Mouse (Mus musculus): ENCODE measurements around the gene Hba-x. TPM values are rescaled to one million over a fixed set of nuclear protein-coding genes. Genes with fewer than 3 reads are reported as not detected.
"Not testable (repeated sequence)": the region's sequence is repeated elsewhere in the genome, so short reads cannot be mapped to it uniquely, and the experiment has no call there.

Gene Hba-x
- polyA plus RNA-seq, 1 experiment from 2014 or later, result 3.2 TPM

DNA sequence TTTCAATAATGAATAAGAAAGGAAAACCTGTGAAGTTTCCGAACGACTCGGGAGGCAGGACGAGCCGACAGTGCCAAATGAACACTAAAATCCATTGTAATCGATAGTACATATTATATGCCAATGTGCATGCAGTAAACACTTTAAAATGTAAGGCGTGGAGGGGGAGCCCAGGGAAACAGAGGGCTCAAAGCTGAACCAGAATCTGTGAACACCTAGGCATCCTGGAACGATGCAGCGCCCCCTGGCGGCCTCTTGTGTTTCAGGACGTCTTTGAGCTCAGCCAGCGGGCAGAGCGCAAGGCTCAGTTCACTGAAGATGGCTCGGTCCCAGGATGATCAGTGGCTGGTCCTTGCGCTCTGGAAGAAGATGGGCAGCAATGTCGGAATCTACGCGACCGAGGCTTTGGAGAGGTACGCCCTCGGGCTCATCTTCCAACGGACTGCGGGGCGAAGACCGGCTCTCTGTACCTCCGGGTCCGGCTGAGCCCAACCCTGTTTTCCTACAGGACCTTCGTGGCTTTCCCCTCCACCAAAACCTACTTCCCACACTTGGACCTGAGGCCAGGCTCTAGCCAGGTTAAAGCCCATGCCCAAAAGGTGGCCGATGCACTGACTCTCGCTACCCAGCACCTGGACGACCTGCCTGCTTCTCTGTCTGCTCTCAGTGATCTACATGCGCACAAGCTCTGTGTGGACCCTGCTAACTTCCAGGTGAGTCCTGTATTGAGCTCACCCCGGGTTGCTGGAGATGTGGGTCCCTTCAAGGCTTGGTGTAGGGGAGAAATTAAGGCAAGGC, 10.7 kb downstream of the Hba-x start, which contains the start of gene Hbq1b:
TSS of gene Hbq1b (plus strand) at position 271 of the 798 bp plus-strand sequence.
- H3K27ac ChIP-seq (ENCODE audit: low read length); H3K27me3 ChIP-seq (ENCODE audit: control insufficient read depth, insufficient read depth, low read depth, low read length); H3K36me3 ChIP-seq (ENCODE audit: control insufficient read depth, insufficient read depth, low read length); H3K9me3 ChIP-seq (replicated peaks; ENCODE audit: control insufficient read depth, low read length, poor library complexity, severe bottlenecking); H3K4me1 ChIP-seq (ENCODE audit: control insufficient read depth, insufficient read depth, low read length): not testable (repeated sequence)
- Histone ChIP-seq H3K4me2 (ENCODE audit: low read length) (peak within 1 kb of the TSS; percentile 56), H3K9ac (ENCODE audit: low read depth, low read length) (0 out of 2 replicates have a peak within 1 kb of the TSS, but pooled peaks have one; percentile 41), H3K4me3 (ENCODE audit: low read depth, low read length) (peak within 1 kb of the TSS; percentile 34)
- ATAC-seq, result peak; percentile 86
- WGBS, result 22% methylated on average over 30 of the region's 33 CpGs

DNA sequence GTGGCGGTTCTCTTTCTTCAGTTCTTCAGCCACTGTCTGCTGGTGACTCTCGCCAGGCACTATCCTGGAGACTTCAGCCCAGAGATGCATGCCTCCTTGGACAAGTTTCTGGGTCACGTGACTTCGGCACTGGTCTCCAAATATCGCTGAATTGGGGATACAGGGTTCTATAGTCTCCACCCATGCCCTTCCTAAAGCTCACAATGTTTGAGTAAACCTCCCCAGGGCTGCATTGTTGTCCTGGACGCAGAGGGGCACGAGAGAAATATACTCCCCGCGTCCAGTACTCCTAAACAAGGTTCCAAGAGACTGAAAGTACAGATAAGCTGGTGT, 11.3 kb downstream of the Hba-x start:
- no peaks in the 10 kb centered on the region for H3K9me3 ChIP-seq (replicated peaks; ENCODE audit: control insufficient read depth, low read length, poor library complexity, severe bottlenecking)
- H3K36me3 ChIP-seq (ENCODE audit: control insufficient read depth, insufficient read depth, low read length), result no peaks in the 10 kb centered on the region
- ATAC-seq, result no peak
- H3K9ac ChIP-seq (ENCODE audit: low read depth, low read length), result no peak overlapping the region
- peak overlapping the region; percentile 56; the same call in 1 of the 2 replicates for H3K4me2 ChIP-seq (ENCODE audit: low read length)
- H3K27me3 ChIP-seq (ENCODE audit: control insufficient read depth, insufficient read depth, low read depth, low read length), result no peaks in the 10 kb centered on the region
- H3K27ac ChIP-seq (ENCODE audit: low read length), result no peak overlapping the region
- no peak overlapping the region; the same call in 1 of the 2 replicates for H3K4me3 ChIP-seq (ENCODE audit: low read depth, low read length)
- no peaks in the 10 kb centered on the region for H3K4me1 ChIP-seq (ENCODE audit: control insufficient read depth, insufficient read depth, low read length)
- WGBS, result 72% methylated on average over 9 of the region's 9 CpGs

DNA sequence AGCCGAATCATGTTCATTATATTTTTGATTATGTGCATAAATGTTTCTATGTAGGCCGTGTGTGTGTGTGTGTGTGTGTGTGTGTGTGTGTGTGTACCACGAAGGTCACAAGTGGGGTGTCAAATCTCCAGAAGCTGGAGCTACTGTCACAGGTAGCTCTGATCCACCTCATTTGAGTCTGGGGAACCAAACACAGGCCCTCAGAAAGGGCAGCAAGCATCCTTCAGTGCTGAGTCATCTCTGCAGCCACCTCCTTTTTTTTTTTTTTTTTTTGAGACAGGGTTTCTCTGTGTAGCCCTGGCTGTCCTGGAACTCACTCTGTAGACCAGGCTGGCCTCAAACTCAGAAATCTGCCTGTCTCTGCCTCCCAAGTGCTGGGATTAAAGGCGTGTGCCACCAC, 16.6 kb downstream of the Hba-x start:
- not testable (repeated sequence) for H3K27me3 ChIP-seq (ENCODE audit: control insufficient read depth, insufficient read depth, low read depth, low read length); H3K9ac ChIP-seq (ENCODE audit: low read depth, low read length); H3K4me1 ChIP-seq (ENCODE audit: control insufficient read depth, insufficient read depth, low read length); H3K4me3 ChIP-seq (ENCODE audit: low read depth, low read length); H3K36me3 ChIP-seq (ENCODE audit: control insufficient read depth, insufficient read depth, low read length); H3K4me2 ChIP-seq (ENCODE audit: low read length); ATAC-seq; H3K9me3 ChIP-seq (replicated peaks; ENCODE audit: control insufficient read depth, low read length, poor library complexity, severe bottlenecking); H3K27ac ChIP-seq (ENCODE audit: low read length)
- WGBS, result 87% methylated on average over 4 of the region's 4 CpGs

DNA sequence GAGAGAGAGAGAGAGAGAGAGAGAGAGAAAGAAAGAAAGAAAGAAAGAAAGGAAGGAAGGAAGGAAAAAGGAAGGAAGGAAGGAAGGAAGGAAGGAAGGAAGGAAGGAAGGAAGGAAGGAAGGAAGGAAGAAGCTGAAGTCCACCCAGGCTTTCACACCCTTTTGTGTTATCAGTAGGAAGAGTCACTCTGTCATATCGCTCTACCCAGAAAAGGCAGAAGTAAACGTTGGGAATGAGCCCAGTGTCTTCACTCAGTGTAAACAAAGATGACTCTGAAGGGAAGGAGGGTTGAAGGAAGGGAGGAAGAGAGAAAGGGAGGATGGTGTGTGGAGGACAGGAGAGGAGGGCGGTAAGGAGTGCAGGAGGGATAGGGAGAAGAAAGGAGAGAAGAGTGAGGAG, 17.3 kb downstream of the Hba-x start:
- H3K4me2 ChIP-seq (ENCODE audit: low read length); H3K36me3 ChIP-seq (ENCODE audit: control insufficient read depth, insufficient read depth, low read length); H3K9ac ChIP-seq (ENCODE audit: low read depth, low read length); H3K9me3 ChIP-seq (replicated peaks; ENCODE audit: control insufficient read depth, low read length, poor library complexity, severe bottlenecking); H3K4me3 ChIP-seq (ENCODE audit: low read depth, low read length); H3K27ac ChIP-seq (ENCODE audit: low read length); H3K27me3 ChIP-seq (ENCODE audit: control insufficient read depth, insufficient read depth, low read depth, low read length); ATAC-seq; H3K4me1 ChIP-seq (ENCODE audit: control insufficient read depth, insufficient read depth, low read length): not testable (repeated sequence)
- 75% methylated on average over 3 of the region's 3 CpGs for WGBS

DNA sequence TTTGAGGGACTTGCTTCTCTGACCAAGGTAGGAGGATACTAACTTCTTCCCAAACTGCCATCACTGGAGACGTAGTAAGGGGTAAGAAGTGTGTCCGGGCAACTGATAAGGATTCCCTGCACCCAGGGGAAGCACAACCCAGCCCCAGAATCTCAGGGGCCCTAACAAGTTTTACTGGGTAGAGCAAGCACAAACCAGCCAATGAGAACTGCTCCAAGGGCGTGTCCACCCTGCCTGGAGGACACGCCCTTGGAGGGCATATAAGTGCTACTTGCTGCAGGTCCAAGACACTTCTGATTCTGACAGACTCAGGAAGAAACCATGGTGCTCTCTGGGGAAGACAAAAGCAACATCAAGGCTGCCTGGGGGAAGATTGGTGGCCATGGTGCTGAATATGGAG, 20.0 kb downstream of the Hba-x start, which contains the start of gene Hba-a2:
TSS of gene Hba-a2 (plus strand) at position 287 of the 400 bp plus-strand sequence.
- H3K27me3 ChIP-seq (ENCODE audit: control insufficient read depth, insufficient read depth, low read depth, low read length); ATAC-seq; H3K9ac ChIP-seq (ENCODE audit: low read depth, low read length); H3K27ac ChIP-seq (ENCODE audit: low read length); H3K9me3 ChIP-seq (replicated peaks; ENCODE audit: control insufficient read depth, low read length, poor library complexity, severe bottlenecking); H3K36me3 ChIP-seq (ENCODE audit: control insufficient read depth, insufficient read depth, low read length); H3K4me3 ChIP-seq (ENCODE audit: low read depth, low read length); H3K4me1 ChIP-seq (ENCODE audit: control insufficient read depth, insufficient read depth, low read length); H3K4me2 ChIP-seq (ENCODE audit: low read length): not testable (repeated sequence)
- WGBS, result no CpG with 5 or more reads among the region's 4 CpGs

DNA sequence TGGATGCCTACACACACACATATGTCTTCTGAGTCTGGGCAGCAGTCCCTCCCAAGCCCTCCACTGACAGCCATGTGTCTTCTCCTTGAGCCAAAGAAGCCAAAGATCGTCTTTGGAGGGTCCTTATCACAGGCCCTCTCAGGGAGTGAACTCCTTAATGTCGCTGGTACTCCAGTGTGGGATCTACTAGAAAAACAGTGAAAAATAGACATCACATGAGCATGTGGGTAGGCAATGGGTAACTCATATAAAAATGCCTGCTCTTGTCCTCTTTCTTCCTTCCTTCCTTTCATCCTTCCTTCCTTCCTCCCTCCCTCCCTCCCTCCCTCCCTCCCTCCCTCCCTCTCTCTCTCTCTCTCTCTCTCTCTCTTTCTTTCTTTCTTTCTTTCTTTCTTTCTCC, 21.2 kb downstream of the Hba-x start:
- ATAC-seq; H3K9me3 ChIP-seq (replicated peaks; ENCODE audit: control insufficient read depth, low read length, poor library complexity, severe bottlenecking); H3K9ac ChIP-seq (ENCODE audit: low read depth, low read length); H3K4me1 ChIP-seq (ENCODE audit: control insufficient read depth, insufficient read depth, low read length); H3K27ac ChIP-seq (ENCODE audit: low read length); H3K4me3 ChIP-seq (ENCODE audit: low read depth, low read length); H3K27me3 ChIP-seq (ENCODE audit: control insufficient read depth, insufficient read depth, low read depth, low read length); H3K36me3 ChIP-seq (ENCODE audit: control insufficient read depth, insufficient read depth, low read length); H3K4me2 ChIP-seq (ENCODE audit: low read length): not testable (repeated sequence)
- WGBS, result 51% methylated on average over 2 of the region's 2 CpGs

DNA sequence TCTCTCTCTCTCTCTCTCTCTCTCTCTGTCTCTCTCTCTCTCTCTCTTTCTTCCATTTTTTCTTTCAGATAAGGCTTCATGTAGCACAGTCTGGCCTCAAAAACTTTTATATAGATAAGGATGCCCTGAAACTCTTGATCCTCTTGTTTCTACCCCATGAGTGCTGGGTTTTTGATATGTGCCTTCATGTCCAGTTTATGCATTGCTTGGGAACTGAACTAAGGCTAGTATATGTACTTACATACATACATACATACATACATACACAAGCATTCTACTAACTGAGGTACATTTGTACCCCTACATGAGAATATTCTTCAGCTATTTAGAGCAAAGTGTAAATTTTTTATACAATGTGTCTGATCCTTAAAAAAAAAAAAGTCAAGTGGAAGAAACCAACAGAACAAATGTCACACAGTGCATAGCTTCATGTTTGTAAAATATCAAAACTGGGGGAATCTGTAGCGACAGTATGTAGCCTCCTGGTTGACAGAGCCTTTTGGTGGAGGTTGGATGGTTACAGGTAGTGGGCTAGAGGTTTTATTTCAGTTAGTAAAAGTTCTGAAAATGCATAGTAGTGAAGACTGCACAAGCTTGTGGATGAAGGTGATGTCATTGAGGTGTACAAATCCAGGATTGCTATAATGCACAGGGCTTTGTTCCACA, 21.8 kb downstream of the Hba-x start:
- no peak for ATAC-seq
- Histone ChIP-seq H3K27me3 (ENCODE audit: control insufficient read depth, insufficient read depth, low read depth, low read length) (no peaks in the 10 kb centered on the region), H3K9ac (ENCODE audit: low read depth, low read length) (no peak overlapping the region), H3K36me3 (ENCODE audit: control insufficient read depth, insufficient read depth, low read length) (no peaks in the 10 kb centered on the region), H3K9me3 (replicated peaks; ENCODE audit: control insufficient read depth, low read length, poor library complexity, severe bottlenecking) (no peaks in the 10 kb centered on the region), H3K4me3 (ENCODE audit: low read depth, low read length) (no peak overlapping the region), H3K4me2 (ENCODE audit: low read length) (no peak overlapping the region), H3K27ac (ENCODE audit: low read length) (no peak overlapping the region), H3K4me1 (ENCODE audit: control insufficient read depth, insufficient read depth, low read length) (peaks cover 1% of the 10 kb centered on the region)
- WGBS, result 97% methylated on average over 1 of the region's 1 CpGs

DNA sequence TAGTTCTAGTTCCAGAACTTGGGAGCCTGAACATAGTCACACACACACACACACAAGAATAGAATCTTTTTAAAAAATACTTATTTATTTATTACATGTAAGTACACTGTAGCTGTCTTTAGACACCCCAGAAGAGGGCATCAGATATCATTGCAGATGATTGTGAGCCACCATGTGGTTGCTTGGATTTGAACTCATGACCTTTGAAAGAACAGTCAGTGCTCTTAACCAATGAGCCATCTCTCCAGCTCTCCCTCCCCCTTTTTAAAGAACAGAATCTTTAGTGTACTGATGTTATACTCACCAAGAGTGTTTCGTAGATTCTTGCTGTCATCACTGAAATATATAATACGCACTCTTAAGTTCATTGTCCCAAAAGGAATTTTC, 22.3 kb downstream of the Hba-x start:
- H3K27me3 ChIP-seq (ENCODE audit: control insufficient read depth, insufficient read depth, low read depth, low read length), result no peaks in the 10 kb centered on the region
- H3K4me2 ChIP-seq (ENCODE audit: low read length), result no peak overlapping the region
- H3K4me1 ChIP-seq (ENCODE audit: control insufficient read depth, insufficient read depth, low read length), result peaks cover 6% of the 10 kb centered on the region
- no peaks in the 10 kb centered on the region for H3K36me3 ChIP-seq (ENCODE audit: control insufficient read depth, insufficient read depth, low read length)
- no peak overlapping the region for H3K9ac ChIP-seq (ENCODE audit: low read depth, low read length)
- WGBS, result 99% methylated on average over 2 of the region's 2 CpGs
- no peak for ATAC-seq
- H3K9me3 ChIP-seq (replicated peaks; ENCODE audit: control insufficient read depth, low read length, poor library complexity, severe bottlenecking), result no peaks in the 10 kb centered on the region
- no peak overlapping the region for H3K27ac ChIP-seq (ENCODE audit: low read length)
- H3K4me3 ChIP-seq (ENCODE audit: low read depth, low read length), result no peak overlapping the region

DNA sequence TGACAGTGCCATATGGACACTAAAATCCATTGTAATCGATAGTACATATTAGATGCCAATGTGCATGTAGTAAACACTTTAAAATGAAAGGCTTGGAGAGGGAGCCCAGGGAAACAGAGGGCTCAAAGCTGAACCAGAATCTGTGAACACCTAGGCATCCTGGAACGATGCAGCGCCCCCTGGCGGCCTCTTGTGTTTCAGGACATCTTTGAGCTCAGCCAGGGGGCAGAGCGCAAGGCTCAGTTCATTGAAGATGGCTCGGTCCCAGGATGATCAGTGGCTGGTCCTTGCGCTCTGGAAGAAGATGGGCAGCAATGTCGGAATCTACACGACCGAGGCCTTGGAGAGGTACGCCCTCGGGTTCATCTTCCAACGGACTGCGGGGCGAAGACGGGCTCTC, 23.7 kb downstream of the Hba-x start, which contains the start of gene Hbq1a:
TSS of gene Hbq1a (plus strand) at position 205 of the 400 bp plus-strand sequence.
- Histone ChIP-seq H3K4me3 (ENCODE audit: low read depth, low read length) (peak within 1 kb of the TSS; percentile 30), H3K4me2 (ENCODE audit: low read length) (peak within 1 kb of the TSS; percentile 54), H3K9ac (ENCODE audit: low read depth, low read length) (peak within 1 kb of the TSS; percentile 44; the same call in 1 of the 2 replicates)
- H3K4me1 ChIP-seq (ENCODE audit: control insufficient read depth, insufficient read depth, low read length); H3K27me3 ChIP-seq (ENCODE audit: control insufficient read depth, insufficient read depth, low read depth, low read length); H3K27ac ChIP-seq (ENCODE audit: low read length); H3K9me3 ChIP-seq (replicated peaks; ENCODE audit: control insufficient read depth, low read length, poor library complexity, severe bottlenecking); H3K36me3 ChIP-seq (ENCODE audit: control insufficient read depth, insufficient read depth, low read length): not testable (repeated sequence)
- ATAC-seq, result peak; percentile 75; the same call in 1 of the 2 replicates
- 4% methylated on average over 16 of the region's 16 CpGs for WGBS
